Mouse (Mus musculus): ENCODE data around the gene Ttc16. TPM values are rescaled to one million over a fixed set of nuclear protein-coding genes. Genes with fewer than 3 reads are reported as not detected.

Ttc16 gene
- polyA plus RNA-seq, 1 experiment from 2014 or later, result 0.24 TPM

GRCm38 (mm10) chr2:32811959-32812358, 36.5 kb upstream of the Ttc16 start:
- no peak for ATAC-seq (ENCODE audit: low read depth)
- H3K9me3 ChIP-seq, result no peaks in the 10 kb centered on the region
- H3K27me3 ChIP-seq, result no peaks in the 10 kb centered on the region
- H3K36me3 ChIP-seq, result peaks cover 83% of the 10 kb centered on the region
- H3K4me1 ChIP-seq (replicated peaks), result peaks cover 3% of the 10 kb centered on the region
- no peak overlapping the region for H3K27ac ChIP-seq (replicated peaks)
- no peak overlapping the region for H3K4me2 ChIP-seq
- 81% methylated on average over 8 of the region's 8 CpGs for WGBS
- no peak overlapping the region for H3K4me3 ChIP-seq
- H3K9ac ChIP-seq, result no peak overlapping the region

GRCm38 (mm10) chr2:32808816-32809566, 33.6 kb upstream of the Ttc16 start:
- 93% methylated on average over 14 of the region's 14 CpGs for WGBS
- H3K36me3 ChIP-seq, result peaks cover 97% of the 10 kb centered on the region
- no peak for ATAC-seq (ENCODE audit: low read depth)

GRCm38 (mm10) chr2:32798251-32798962, 23.0 kb upstream of the Ttc16 start:
- Histone ChIP-seq H3K9me3 (no peaks in the 10 kb centered on the region), H3K27me3 (no peaks in the 10 kb centered on the region), H3K9ac (no peak overlapping the region), H3K4me3 (no peak overlapping the region), H3K27ac (replicated peaks) (no peak overlapping the region), H3K36me3 (peaks cover 99% of the 10 kb centered on the region), H3K4me2 (no peak overlapping the region), H3K4me1 (replicated peaks) (peaks cover 3% of the 10 kb centered on the region; the same call in 1 of the 2 replicates)
- no peak for ATAC-seq (ENCODE audit: low read depth)
- 63% methylated on average over 10 of the region's 10 CpGs for WGBS

More at GRCm38 (mm10) chr2:32808816-32809566, 33.6 kb upstream of the Ttc16 start:
- no peak overlapping the region for H3K27ac ChIP-seq (replicated peaks)
- no peaks in the 10 kb centered on the region for H3K9me3 ChIP-seq
- no peaks in the 10 kb centered on the region for H3K4me1 ChIP-seq (replicated peaks)
- no peak overlapping the region for H3K9ac ChIP-seq
- H3K4me3 ChIP-seq, result no peak overlapping the region
- no peak overlapping the region for H3K4me2 ChIP-seq
- H3K27me3 ChIP-seq, result no peaks in the 10 kb centered on the region

- Histone ChIP-seq H3K9ac (no peak overlapping the region), H3K9me3 (no peaks in the 10 kb centered on the region), H3K4me1 (replicated peaks) (peaks cover 3% of the 10 kb centered on the region; the same call in 1 of the 2 replicates), H3K36me3 (peaks cover 97% of the 10 kb centered on the region), H3K4me2 (no peak overlapping the region), H3K4me3 (no peak overlapping the region), H3K27ac (replicated peaks) (no peak overlapping the region), H3K27me3 (no peaks in the 10 kb centered on the region)
- ATAC-seq (ENCODE audit: low read depth), result peak; percentile 52; the same call in 1 of the 2 replicates
- 76% methylated on average over 13 of the region's 13 CpGs for WGBS
Measured at GRCm38 (mm10) chr2:32795748-32796418, 20.4 kb upstream of the Ttc16 start.

GRCm38 (mm10) chr2:32791297-32791696, 15.9 kb upstream of the Ttc16 start:
- Histone ChIP-seq H3K4me1 (replicated peaks) (peaks cover under 1% of the 10 kb centered on the region; the same call in 1 of the 2 replicates), H3K4me3 (no peak overlapping the region), H3K27me3 (no peaks in the 10 kb centered on the region), H3K4me2 (no peak overlapping the region), H3K9ac (no peak overlapping the region), H3K27ac (replicated peaks) (no peak overlapping the region), H3K36me3 (peaks cover 76% of the 10 kb centered on the region), H3K9me3 (no peaks in the 10 kb centered on the region)
- no peak for ATAC-seq (ENCODE audit: low read depth)
- WGBS, result 86% methylated on average over 6 of the region's 6 CpGs

GRCm38 (mm10) chr2:32788581-32788980, 13.1 kb upstream of the Ttc16 start:
- Histone ChIP-seq H3K4me2 (no peak overlapping the region), H3K27ac (replicated peaks) (no peak overlapping the region), H3K4me1 (replicated peaks) (0 out of 2 replicates have a peak, but pooled peaks cover 5% of the 10 kb centered on the region), H3K9me3 (no peaks in the 10 kb centered on the region), H3K36me3 (peaks cover 48% of the 10 kb centered on the region), H3K27me3 (no peaks in the 10 kb centered on the region), H3K9ac (no peak overlapping the region), H3K4me3 (no peak overlapping the region)
- WGBS, result 76% methylated on average over 2 of the region's 2 CpGs
- no peak for ATAC-seq (ENCODE audit: low read depth)

- H3K4me3 ChIP-seq, result no peak overlapping the region
- H3K9ac ChIP-seq, result no peak overlapping the region
- no peak overlapping the region for H3K4me2 ChIP-seq
- 0 out of 2 replicates have a peak, but pooled peaks cover 5% of the 10 kb centered on the region for H3K4me1 ChIP-seq (replicated peaks)
- 59% methylated on average over 6 of the region's 6 CpGs for WGBS
- no peak for ATAC-seq (ENCODE audit: low read depth)
- peaks cover 35% of the 10 kb centered on the region for H3K36me3 ChIP-seq
- no peaks in the 10 kb centered on the region for H3K27me3 ChIP-seq
- no peak overlapping the region for H3K27ac ChIP-seq (replicated peaks)
- no peaks in the 10 kb centered on the region for H3K9me3 ChIP-seq
Measured at GRCm38 (mm10) chr2:32787176-32787575, 11.7 kb upstream of the Ttc16 start.

GRCm38 (mm10) chr2:32784048-32784681, 8.7 kb upstream of the Ttc16 start, which contains the start of gene Cfap157:
TSS of gene Cfap157 (minus strand) at chr2:32784428.
- no peak within 1 kb of the TSS for H3K4me2 ChIP-seq
- WGBS, result 75% methylated on average over 4 of the region's 4 CpGs

GRCm38 (mm10) chr2:32781710-32782109, 6.3 kb upstream of the Ttc16 start:
- Histone ChIP-seq H3K27me3 (no peaks in the 10 kb centered on the region), H3K9ac (no peak overlapping the region), H3K9me3 (no peaks in the 10 kb centered on the region), H3K4me2 (no peak overlapping the region), H3K36me3 (no peaks in the 10 kb centered on the region), H3K4me1 (replicated peaks) (peaks cover 7% of the 10 kb centered on the region; the same call in 1 of the 2 replicates), H3K27ac (replicated peaks) (no peak overlapping the region), H3K4me3 (no peak overlapping the region)
- 83% methylated on average over 6 of the region's 6 CpGs for WGBS
- no peak for ATAC-seq (ENCODE audit: low read depth)

More at GRCm38 (mm10) chr2:32784048-32784681, 8.7 kb upstream of the Ttc16 start, which contains the start of gene Cfap157:
- Histone ChIP-seq H3K4me3 (no peak within 1 kb of the TSS), H3K4me1 (replicated peaks) (0 out of 2 replicates have a peak, but pooled peaks cover 5% of the 10 kb centered on the region), H3K27me3 (no peaks in the 10 kb centered on the region), H3K9ac (no peak within 1 kb of the TSS), H3K9me3 (no peaks in the 10 kb centered on the region), H3K27ac (replicated peaks) (no peak within 1 kb of the TSS), H3K36me3 (peaks cover 8% of the 10 kb centered on the region; the same call in 1 of the 2 replicates)
- ATAC-seq (ENCODE audit: low read depth), result no peak

- 92% methylated on average over 6 of the region's 6 CpGs for WGBS
- H3K4me3 ChIP-seq, result no peak overlapping the region
- H3K4me2 ChIP-seq, result no peak overlapping the region
- no peaks in the 10 kb centered on the region for H3K9me3 ChIP-seq
- no peak overlapping the region for H3K9ac ChIP-seq
- H3K27me3 ChIP-seq, result no peaks in the 10 kb centered on the region
- H3K4me1 ChIP-seq (replicated peaks), result peaks cover 22% of the 10 kb centered on the region
- ATAC-seq (ENCODE audit: low read depth), result no peak
- no peaks in the 10 kb centered on the region for H3K36me3 ChIP-seq
- no peak overlapping the region for H3K27ac ChIP-seq (replicated peaks)
Measured at GRCm38 (mm10) chr2:32779714-32780113, 4.3 kb upstream of the Ttc16 start.

GRCm38 (mm10) chr2:32779131-32779530, 3.7 kb upstream of the Ttc16 start:
- Histone ChIP-seq H3K9me3 (no peaks in the 10 kb centered on the region), H3K4me1 (replicated peaks) (peaks cover 20% of the 10 kb centered on the region), H3K27ac (replicated peaks) (no peak overlapping the region), H3K27me3 (no peaks in the 10 kb centered on the region), H3K4me3 (no peak overlapping the region), H3K9ac (no peak overlapping the region), H3K36me3 (no peaks in the 10 kb centered on the region), H3K4me2 (no peak overlapping the region)
- WGBS, result 19% methylated on average over 8 of the region's 8 CpGs
- no peak for ATAC-seq (ENCODE audit: low read depth)
